Comparison of ENCODE assay signal across 8 mouse cellular contexts in the genomic region with DNA sequence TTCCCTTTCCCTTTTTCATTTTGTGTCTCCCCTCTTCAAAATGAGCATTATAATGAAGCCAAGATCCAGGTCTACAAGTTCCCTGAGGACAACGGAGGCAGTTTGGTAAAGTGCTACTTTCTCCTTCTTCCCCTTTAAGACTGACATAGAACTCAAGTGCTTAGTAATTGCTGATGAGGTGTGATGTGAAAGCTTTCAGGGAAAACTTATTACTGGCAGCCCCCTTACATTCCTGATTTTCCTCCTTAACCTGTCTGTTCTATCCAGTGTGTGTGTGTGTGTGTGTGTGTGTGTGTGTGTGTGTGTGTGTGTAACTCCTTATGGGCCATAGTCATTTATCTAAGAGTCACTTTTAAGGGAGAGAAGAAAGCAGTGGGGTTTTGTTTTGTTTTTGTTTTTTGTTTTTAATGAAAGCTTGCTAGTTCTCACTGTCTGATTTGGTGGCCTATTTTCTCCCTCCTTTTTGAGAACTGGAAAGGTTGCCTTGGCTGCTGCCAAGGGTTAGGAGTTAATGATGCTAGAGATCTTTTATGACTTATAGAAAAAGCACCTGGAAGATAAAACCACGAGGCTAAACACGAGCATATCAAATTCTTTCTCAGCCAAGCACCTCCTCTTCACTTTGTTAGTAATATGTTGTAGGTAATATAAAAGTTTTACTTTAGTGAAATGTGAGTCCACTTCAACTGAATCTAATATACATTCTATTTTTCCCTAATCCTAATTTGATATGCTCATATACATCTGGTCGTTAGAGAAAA.
DNase-seq lines count a peak whose midpoint lies in the region; ATAC-seq and TF ChIP-seq lines count a peak whose summit lies in the region.

No protein-coding gene starts in this region.

- H3K36me3 ChIP-seq in limb, embryonic 12.5 days: no peaks in the 10 kb centered on the region
- H3K36me3 ChIP-seq in neural tube, embryonic 14.5 days (ENCODE audit: control insufficient read depth, insufficient read depth, low read length): no peaks in the 10 kb centered on the region

- H3K4me2 ChIP-seq in limb, embryonic 12.5 days: peak overlapping the region; percentile 82
- H3K4me2 ChIP-seq in neural tube, embryonic 14.5 days (ENCODE audit: low read depth, low read length): peak overlapping the region; percentile 60

- DNase-seq in layer of hippocampus, adult 2 months (ENCODE audit: low spot score in 2 of 2): no peak
- no peak for DNase-seq in layer of hippocampus, postnatal 14 days (ENCODE audit: low spot score in 2 of 2)
- DNase-seq in gastrocnemius, postnatal 36 days: no peak
- no peak for DNase-seq in layer of hippocampus, adult 9-10 months (ENCODE audit: low spot score)
- no peak for DNase-seq in spleen, postnatal 14 days (ENCODE audit: low spot score in 2 of 2)

- H3K27ac ChIP-seq in layer of hippocampus, adult 2 months: peak overlapping the region; percentile 81
- peak overlapping the region; percentile 82 for H3K27ac ChIP-seq in limb, embryonic 12.5 days
- H3K27ac ChIP-seq in neural tube, embryonic 14.5 days (ENCODE audit: low read depth, low read length): no peak overlapping the region

- H3K4me3 ChIP-seq in layer of hippocampus, adult 2 months: peak overlapping the region; percentile 63
- H3K4me3 ChIP-seq in limb, embryonic 12.5 days (replicated peaks): peak overlapping the region; percentile 55
- peak overlapping the region; percentile 26 for H3K4me3 ChIP-seq in neural tube, embryonic 14.5 days (ENCODE audit: low read depth, low read length)

- ATAC-seq in erythroid progenitor cell, adult 5-6 weeks (replicated peaks; ENCODE audit: low FRiP score, poor library complexity, severe bottlenecking): peak; percentile 31
- no peak for ATAC-seq in limb, embryonic 12.5 days (ENCODE audit: insufficient number of reproducible peaks, insufficient read depth, low FRiP score, low TSS enrichment, low read depth)
- ATAC-seq in neural tube, embryonic 14.5 days (ENCODE audit: low read depth): no peak

- H3K9me3 ChIP-seq in limb, embryonic 12.5 days: no peaks in the 10 kb centered on the region
- H3K9me3 ChIP-seq in neural tube, embryonic 14.5 days (ENCODE audit: control insufficient read depth, low read length): no peaks in the 10 kb centered on the region

- peaks cover 10% of the 10 kb centered on the region; the same call in 1 of the 2 replicates for H3K4me1 ChIP-seq in limb, embryonic 12.5 days (replicated peaks)
- H3K4me1 ChIP-seq in neural tube, embryonic 14.5 days (ENCODE audit: control insufficient read depth, insufficient read depth, low read length): 0 out of 2 replicates have a peak, but pooled peaks cover 4% of the 10 kb centered on the region

- WGBS in limb, embryonic 12.5 days: 5% methylated on average over 4 of the region's 4 CpGs
- WGBS in neural tube, embryonic 14.5 days: 15% methylated on average over 4 of the region's 4 CpGs

- intact Hi-C loops in gastrocnemius, postnatal 36 days (cut with DNase I): no loop called here

- no peaks in the 10 kb centered on the region for H3K27me3 ChIP-seq in limb, embryonic 12.5 days
- no peaks in the 10 kb centered on the region for H3K27me3 ChIP-seq in neural tube, embryonic 14.5 days (ENCODE audit: control insufficient read depth, insufficient read depth, low read length)

- TF ChIP-seq CTCF in layer of hippocampus, adult 2 months (conservative IDR thresholded peaks at IDR 0.05): no peak

- H3K9ac ChIP-seq in limb, embryonic 12.5 days (replicated peaks): peak overlapping the region; percentile 65
- no peak overlapping the region for H3K9ac ChIP-seq in neural tube, embryonic 14.5 days (replicated peaks; ENCODE audit: low read depth, low read length)
